Mouse (Mus musculus): ENCODE measurements around the gene AC124502.3. TPM values are rescaled to one million over a fixed set of nuclear protein-coding genes. Genes with fewer than 3 reads are reported as not detected.

The AC124502.3 gene
- total RNA-seq (2021) = 1 to 10 TPM; 6.3 to 7.0 TPM

GRCm38 (mm10) chr19:5038709-5039156 lies at the start of gene AC124502.3, which contains the start of gene B4gat1:
Gene AC124502.3 (plus strand): TSS chr19:5038891.
Gene B4gat1 (plus strand): TSS chr19:5038826.
- intact Hi-C loops (cut with DNase I) = no loop called here
- peak; percentile 89 to 95 for DNase-seq (ENCODE audit: extremely low spot score in 1 of 2, low spot score in 2 of 2)

GRCm38 (mm10) chr19:4989013-4989412 lies 49.7 kb upstream of the AC124502.3 start:
- peak; percentile 59 to 88 for DNase-seq (ENCODE audit: extremely low spot score in 1 of 2, low spot score in 2 of 2)
- intact Hi-C loops (cut with DNase I) = no loop called here

DNA sequence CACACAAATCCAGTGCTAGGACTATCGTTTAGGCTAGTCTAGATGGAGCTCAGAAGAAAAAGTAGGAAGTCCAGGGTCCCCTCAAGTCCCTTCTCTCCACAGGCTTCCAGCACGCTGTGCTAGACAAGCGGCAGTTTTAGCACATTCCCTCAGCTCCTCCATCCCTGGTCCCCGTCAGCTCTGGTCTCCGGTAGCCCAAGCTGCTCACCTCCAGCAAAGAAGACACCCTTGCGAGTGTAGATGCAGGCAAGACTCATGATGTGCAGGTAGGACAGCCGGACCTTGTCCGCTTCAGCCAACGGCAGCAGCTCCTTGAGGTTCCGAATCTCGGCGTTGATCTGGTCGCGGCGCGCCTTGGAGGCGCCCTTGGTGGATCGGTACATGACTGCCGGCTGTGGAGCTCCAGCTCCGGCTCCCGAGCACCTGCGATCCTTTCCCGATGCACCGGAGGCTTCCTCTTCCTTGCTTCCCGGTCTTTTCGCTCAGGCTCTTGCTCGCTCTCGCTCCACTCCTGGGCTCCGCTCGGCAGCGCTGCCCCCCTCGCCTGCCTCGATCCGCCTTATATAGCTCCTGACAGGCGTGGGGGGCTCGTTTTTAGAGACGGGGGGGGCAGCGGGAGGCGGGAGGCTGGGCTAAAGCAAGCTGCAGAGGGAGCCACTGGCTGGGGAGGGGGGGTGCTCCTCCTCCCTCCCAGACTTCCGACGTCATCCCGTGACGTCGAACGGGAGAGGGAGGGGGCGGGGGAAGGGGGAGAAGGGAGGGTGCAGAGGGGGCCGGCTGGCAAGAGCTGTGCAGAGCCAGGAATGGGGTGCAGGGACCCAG lies 49.0 kb upstream of the AC124502.3 start:
- DNase-seq (ENCODE audit: extremely low spot score in 1 of 2, low spot score in 2 of 2) = peak; percentile 74 to 85
- intact Hi-C loops (cut with DNase I) = no loop called here

DNA sequence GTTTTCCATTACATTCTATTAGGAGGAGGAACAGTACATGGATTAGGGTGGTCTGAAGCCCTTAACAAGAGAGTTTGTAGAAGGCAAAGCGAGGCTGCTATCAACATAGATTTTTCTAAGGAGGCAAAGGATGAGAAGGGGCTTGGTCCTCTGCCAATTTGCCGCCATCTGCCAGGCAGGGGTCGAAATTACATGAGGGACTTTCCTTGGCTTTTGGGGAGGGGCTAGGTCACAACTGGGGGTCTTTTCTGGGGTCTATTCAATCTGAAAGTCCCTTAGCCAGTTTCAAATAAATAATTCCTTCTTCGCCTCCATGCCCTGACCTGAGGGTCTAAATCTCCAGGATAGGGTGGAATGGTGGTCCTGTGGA lies 48.5 kb upstream of the AC124502.3 start, which contains the start of gene Npas4:
Npas4 (minus strand) TSS at position 61 of the 370 bp plus-strand sequence.
- intact Hi-C loops (cut with DNase I) = no loop called here
- DNase-seq (ENCODE audit: extremely low spot score in 1 of 2, low spot score in 2 of 2) = peak in 1 of 2 experiments; percentile 47

DNA sequence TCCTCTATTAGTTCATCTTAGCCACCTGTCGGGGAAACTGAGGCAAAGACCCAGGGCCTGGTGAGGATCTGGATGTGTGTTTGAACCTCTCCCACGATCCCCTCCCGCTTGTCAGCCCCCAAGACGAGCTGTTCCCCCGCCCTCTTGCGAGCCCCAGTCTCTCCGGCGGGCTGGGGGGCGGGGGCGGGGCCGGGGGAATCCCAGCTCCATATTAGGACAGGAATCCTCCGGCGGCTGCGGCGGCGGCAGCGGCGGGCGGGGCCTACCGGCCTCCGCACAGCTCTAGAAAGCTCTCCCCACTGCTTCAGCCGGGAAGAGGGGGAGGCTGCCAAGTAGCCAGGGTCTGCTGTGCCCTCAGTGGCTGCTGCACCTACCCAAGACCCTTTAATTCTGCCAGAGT lies 48.0 kb upstream of the AC124502.3 start:
- DNase-seq (ENCODE audit: extremely low spot score in 1 of 2, low spot score in 2 of 2) = peak in 1 of 2 experiments; percentile 63

GRCm38 (mm10) chr19:4992371-4992770 lies 46.3 kb upstream of the AC124502.3 start:
- DNase-seq (ENCODE audit: extremely low spot score in 1 of 2, low spot score in 2 of 2) = no peak
- intact Hi-C loops (cut with DNase I) = no loop called here

More for the DNA sequence above, 48.0 kb upstream of the AC124502.3 start:
- intact Hi-C loops (cut with DNase I) = no loop called here

DNA sequence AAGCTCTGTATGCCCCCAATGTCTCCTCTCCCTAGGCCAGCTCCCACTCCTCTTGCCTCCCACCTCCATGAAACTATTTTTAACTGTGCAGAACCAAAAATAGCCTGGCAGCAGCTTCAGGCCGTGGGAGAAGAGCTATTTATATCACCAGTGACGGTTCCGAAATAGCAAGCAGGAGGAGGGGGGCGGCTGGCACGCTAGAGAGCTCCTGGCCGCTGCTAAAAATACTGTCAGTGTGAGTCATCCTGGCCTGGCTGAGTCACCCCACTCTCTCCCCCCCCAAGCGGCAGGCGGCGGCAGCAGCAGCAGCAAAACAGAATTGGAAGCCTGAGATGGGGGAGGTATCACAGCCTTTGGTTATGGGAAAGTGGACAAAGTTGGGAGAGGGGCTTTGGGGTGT lies 45.8 kb upstream of the AC124502.3 start:
- intact Hi-C loops (cut with DNase I) = no loop called here
- DNase-seq (ENCODE audit: extremely low spot score in 1 of 2, low spot score in 2 of 2) = peak; percentile 80 to 83

GRCm38 (mm10) chr19:4994043-4994442 lies 44.6 kb upstream of the AC124502.3 start:
- intact Hi-C loops (cut with DNase I) = no loop called here
- peak; percentile 75 to 91 for DNase-seq (ENCODE audit: extremely low spot score in 1 of 2, low spot score in 2 of 2)

GRCm38 (mm10) chr19:4999445-5000140 lies 39.1 kb upstream of the AC124502.3 start:
- no peak for DNase-seq (ENCODE audit: extremely low spot score in 1 of 2, low spot score in 2 of 2)
- intact Hi-C loops (cut with DNase I) = loop anchor here (5.0 kb wide), 1 partner anchor 32 kb away; no protein-coding TSS in a partner anchor

DNA sequence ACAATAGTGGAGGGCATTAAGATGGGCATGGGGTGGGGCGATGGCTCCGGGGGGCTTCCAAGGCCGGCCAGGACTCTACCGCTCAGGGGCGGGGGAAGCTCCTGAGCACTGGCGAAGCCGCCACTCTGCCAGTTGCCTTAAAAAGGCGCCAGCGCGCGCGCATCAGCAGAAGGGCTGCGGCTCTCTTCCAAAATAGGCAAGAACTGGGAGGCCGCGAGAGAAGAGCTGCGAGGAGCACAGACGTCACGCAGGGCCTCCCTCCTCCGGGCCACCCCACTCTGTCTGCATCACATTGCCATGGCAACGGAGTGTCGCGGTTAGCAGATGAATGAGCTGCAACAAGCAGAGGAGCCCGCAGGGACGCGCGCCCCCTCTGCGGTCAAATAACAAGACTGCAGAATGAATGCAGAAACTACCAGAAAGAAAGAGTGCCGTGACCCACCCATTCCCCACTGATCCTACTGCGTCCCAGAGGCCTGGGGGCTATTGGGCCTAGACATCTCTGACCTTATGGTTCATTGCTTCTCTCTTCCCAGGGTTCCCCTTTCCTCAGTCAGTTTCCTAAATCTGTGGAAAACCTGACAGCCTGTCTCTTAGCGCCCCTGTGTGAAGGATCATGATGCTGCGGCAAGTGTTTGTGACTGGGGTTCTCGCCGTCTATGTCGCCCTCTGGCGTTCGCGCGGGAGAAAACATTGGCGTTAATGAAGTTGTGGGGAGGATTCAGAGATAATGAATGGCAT lies 36.9 kb upstream of the AC124502.3 start:
- peak; percentile 91 to 96 for DNase-seq (ENCODE audit: extremely low spot score in 1 of 2, low spot score in 2 of 2)
- intact Hi-C loops (cut with DNase I) = loop anchor here (1.0 to 5.0 kb wide), 2 partner anchors 21 to 35 kb away; no protein-coding TSS in a partner anchor

DNA sequence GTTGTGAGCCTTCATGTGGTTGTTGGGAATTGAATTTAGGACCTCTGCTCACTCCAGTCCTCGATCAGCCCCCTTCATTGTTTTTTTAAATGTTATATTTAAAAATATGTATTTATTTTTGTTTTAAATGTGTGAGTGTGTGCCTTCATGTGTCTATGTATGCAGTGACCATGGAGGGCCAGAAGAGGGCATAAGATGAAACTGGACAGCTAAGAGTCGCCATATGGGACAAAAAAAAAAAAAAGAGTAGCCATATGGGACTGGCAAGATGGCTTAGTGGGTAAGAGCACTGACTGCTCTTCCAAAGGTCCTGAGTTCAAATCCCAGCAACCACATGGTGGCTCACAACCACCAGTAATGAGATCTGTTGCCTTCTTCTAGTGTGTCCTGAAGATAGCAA lies 35.0 kb upstream of the AC124502.3 start:
- DNase-seq (ENCODE audit: extremely low spot score in 1 of 2, low spot score in 2 of 2) = peak in 1 of 2 experiments; percentile 11
- intact Hi-C loops (cut with DNase I) = loop anchor here (5.0 kb wide), 1 partner anchor 36 kb away; no protein-coding TSS in a partner anchor

DNA sequence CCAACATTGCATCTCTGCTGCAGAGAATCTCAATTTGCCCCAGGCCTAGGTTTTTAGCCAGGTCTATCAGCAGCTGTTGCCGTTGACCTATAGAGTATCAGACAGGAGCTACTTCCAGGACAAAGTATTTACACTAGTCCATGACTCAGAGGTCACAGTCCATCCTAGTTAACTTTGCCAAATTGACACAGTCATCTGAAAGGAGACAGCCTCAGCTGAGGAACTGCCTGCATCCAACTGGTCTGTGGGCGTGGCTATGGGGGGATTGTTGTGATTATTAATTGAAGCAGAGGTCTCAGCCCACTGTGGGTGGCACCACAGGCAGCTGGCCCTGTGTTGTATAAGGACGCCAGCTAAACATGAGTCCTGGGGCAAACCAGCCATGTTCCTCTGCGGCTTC lies 33.8 kb upstream of the AC124502.3 start:
- intact Hi-C loops (cut with DNase I) = loop anchor here (5.0 kb wide), 1 partner anchor 38 kb away; no protein-coding TSS in a partner anchor

DNA sequence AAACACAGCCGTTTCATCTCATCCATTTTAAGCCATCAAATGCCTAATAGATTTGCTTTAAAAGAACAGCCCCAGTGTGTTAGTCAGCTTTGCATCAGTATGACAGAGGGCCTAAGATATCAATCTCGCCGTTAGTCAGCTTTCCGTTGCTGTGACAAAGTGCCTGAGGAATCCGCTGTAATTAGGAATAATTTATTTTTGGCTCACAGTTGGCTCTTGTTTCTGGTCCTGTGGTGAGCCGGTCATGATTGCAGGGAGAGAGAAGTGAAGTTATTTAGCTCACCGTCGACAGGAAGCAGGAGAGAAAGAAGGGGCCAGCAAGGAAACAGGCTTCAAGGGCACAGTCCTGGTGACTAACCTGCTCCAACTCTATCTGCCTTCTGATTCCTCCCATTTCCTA lies 25.6 kb upstream of the AC124502.3 start:
- DNase-seq (ENCODE audit: extremely low spot score in 1 of 2, low spot score in 2 of 2) = no peak
- intact Hi-C loops (cut with DNase I) = no loop called here

More for the DNA sequence above, 33.8 kb upstream of the AC124502.3 start:
- no peak for DNase-seq (ENCODE audit: extremely low spot score in 1 of 2, low spot score in 2 of 2)

GRCm38 (mm10) chr19:5014961-5015398 lies 23.7 kb upstream of the AC124502.3 start:
- no peak for DNase-seq (ENCODE audit: extremely low spot score in 1 of 2, low spot score in 2 of 2)
- intact Hi-C loops (cut with DNase I) = no loop called here

DNA sequence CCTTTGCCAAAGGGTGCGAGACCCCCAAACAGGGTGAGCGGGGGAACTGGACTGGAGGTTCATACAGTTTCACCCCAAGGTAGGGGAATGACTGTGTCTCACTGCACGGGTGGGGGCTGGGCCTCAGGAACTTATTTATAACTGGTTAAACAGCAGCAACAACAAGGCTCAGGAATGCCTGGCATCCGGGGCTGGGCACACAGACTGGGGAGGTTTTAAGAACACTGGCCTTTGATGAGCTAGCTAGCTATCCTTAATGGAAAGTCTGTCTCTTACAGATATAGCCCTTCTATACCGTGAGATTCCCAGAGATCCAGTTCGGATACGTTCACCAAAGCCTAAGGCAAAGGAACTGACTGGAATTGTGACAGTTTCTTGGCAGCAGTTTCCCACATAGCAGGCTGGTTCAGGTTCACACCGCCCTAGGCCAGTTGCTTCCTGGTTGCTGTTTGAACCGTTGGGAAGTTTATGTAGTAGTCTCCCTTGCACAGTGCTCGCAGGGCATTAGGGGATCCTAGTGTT lies 22.4 kb upstream of the AC124502.3 start:
- intact Hi-C loops (cut with DNase I) = no loop called here
- peak in 1 of 2 experiments; percentile 63 for DNase-seq (ENCODE audit: extremely low spot score in 1 of 2, low spot score in 2 of 2)

DNA sequence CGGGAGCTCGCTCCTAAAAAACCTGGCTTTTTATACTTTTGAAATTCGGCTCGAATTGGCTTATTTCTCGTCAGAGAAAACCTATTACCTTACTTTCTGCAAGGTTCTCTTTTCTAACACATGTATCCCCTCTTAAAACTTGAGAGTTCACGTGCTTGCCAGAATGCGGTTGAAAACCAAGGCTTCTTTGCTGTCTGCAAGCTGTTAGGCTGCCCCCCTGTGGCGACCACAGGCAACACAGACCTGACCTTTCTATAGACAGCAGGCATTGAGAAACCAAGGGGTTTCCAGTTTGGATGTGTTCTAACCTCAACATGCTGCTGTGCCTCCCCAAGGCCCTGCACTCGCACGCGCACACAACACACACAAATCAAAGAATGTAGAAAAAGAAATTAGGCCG lies 21.9 kb upstream of the AC124502.3 start:
- intact Hi-C loops (cut with DNase I) = no loop called here
- DNase-seq (ENCODE audit: extremely low spot score in 1 of 2, low spot score in 2 of 2) = peak in 1 of 2 experiments; percentile 85

DNA sequence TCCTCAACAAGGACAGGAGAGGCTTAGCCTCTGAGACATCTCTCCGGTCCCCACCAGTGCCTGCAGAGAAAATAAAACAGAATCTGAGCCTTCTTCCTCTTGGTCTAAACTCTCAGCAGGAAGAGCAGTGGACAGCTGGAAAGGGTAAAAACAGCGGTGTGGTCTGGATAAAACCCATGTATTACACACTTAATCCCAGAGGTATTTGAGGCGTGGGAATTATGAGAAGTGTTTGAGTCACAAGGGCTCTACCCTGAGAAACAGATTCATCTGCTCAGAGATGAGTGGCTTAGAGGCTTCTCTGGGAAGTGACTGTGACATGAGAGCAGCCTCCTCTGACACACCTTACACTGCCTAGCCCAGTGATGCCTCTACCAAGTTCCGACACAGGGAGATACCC lies 21.1 kb upstream of the AC124502.3 start:
- no peak for DNase-seq (ENCODE audit: extremely low spot score in 1 of 2, low spot score in 2 of 2)
- intact Hi-C loops (cut with DNase I) = no loop called here

DNA sequence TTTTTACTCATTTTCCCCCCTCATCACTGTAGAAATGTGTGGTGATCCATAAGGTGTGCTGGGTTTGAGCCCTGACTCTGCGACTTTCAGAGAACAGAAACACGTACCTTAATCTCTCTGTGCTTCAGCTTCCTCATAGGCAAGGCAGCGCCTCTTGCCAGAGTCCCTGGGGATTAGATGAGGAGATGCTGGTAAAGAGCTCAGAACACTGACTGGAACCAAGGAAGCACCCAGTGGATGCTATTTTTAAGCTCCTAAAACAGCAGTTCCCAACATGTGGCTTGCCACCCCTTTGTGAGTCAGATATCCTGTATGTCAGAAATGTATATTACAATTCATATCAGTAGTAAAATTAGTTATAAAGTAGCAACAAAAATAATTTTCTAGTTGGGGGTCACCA lies 20.5 kb upstream of the AC124502.3 start:
- intact Hi-C loops (cut with DNase I) = no loop called here
- DNase-seq (ENCODE audit: extremely low spot score in 1 of 2, low spot score in 2 of 2) = no peak

- intact Hi-C loops (cut with DNase I) = no loop called here
- DNase-seq (ENCODE audit: extremely low spot score in 1 of 2, low spot score in 2 of 2) = no peak
Observed at GRCm38 (mm10) chr19:5021416-5021815, 17.3 kb upstream of the AC124502.3 start.

Measured in left cerebral cortex, postnatal 10 days (tissue).